Mouse (Mus musculus) midbrain, embryonic 16.5 days (tissue): ENCODE measurements around the gene Ercc1. TPM values are rescaled to one million over a fixed set of nuclear protein-coding genes. Genes with fewer than 3 reads are reported as not detected.
A peak's percentile ranks its signal among the peaks of the same experiment; 100 is the strongest.

Experiments
- ATAC-seq: fragments of 200-750 bp; cut with Nextera tagmentation; 2 replicates; pipeline ENCODE4 v1.8.0; 2017; ENCODE audit warnings: moderate TSS enrichment
- H3K27ac ChIP-seq: fragments of 300-500 bp; sonication (generic); 2 replicates; pipeline ENCODE4 v1.5.1; 2014; ENCODE audit warnings: mild to moderate bottlenecking, low read length, mixed read lengths
- H3K27me3 ChIP-seq: fragments of 300-500 bp; sonication (generic); 2 replicates; pipeline ENCODE4 v1.6.1; 2014; ENCODE audit warnings: low read depth, low read length, mixed read lengths; ENCODE audit not compliant: control insufficient read depth, insufficient read depth
- H3K36me3 ChIP-seq: fragments of 300-500 bp; sonication (generic); 2 replicates; pipeline ENCODE4 v1.6.1; 2014; ENCODE audit warnings: mild to moderate bottlenecking, low read length, moderate library complexity, mixed read lengths; ENCODE audit not compliant: control insufficient read depth, insufficient read depth
- H3K4me1 ChIP-seq: fragments of 300-500 bp; sonication (generic); 2 replicates; pipeline ENCODE4 v1.6.1; 2014; ENCODE audit warnings: mild to moderate bottlenecking, low read length, mixed read lengths; ENCODE audit not compliant: control insufficient read depth, insufficient read depth
- H3K4me2 ChIP-seq: fragments of 300-500 bp; sonication (generic); 2 replicates; pipeline ENCODE4 v1.6.1; 2014; ENCODE audit warnings: mild to moderate bottlenecking, low read length, mixed read lengths
- H3K4me3 ChIP-seq: fragments of 300-500 bp; sonication (generic); 2 replicates; pipeline ENCODE4 v1.5.1; 2014; ENCODE audit warnings: low read depth, mild to moderate bottlenecking, low read length, moderate library complexity, mixed read lengths
- H3K9ac ChIP-seq: fragments of 300-500 bp; sonication (generic); 2 replicates; pipeline ENCODE4 v1.6.1; 2014; ENCODE audit warnings: low read depth, low read length, mixed read lengths
- H3K9me3 ChIP-seq: fragments of 300-500 bp; sonication (generic); replicated peaks from 2 replicates; pipeline ENCODE4 v1.6.1; 2014; ENCODE audit warnings: mild to moderate bottlenecking, low read length, mixed read lengths; ENCODE audit not compliant: control insufficient read depth, poor library complexity, severe bottlenecking
- WGBS: fragments of 180-500 bp; shearing (Covaris S2); extraction: QIAGEN DNeasy Blood & Tissue Kit; methylation state at CpG from one replicate; pipeline ENCODE4 v1.1.7; 2014; 5-methylcytosine and 5-hydroxymethylcytosine counted together
- polyA plus RNA-seq: library from polyadenylated mRNA; unstranded; fragments of >200 nt; fragmentation: Nextera tagmentation; extraction: Ambion mirVana; gene quantifications from 2 replicates; pipeline ENCODE4 v1.2.1, GENCODE M21; 2015

Gene Ercc1
- polyA plus RNA-seq, 1 experiment from 2014 or later = 82.4 TPM

DNA sequence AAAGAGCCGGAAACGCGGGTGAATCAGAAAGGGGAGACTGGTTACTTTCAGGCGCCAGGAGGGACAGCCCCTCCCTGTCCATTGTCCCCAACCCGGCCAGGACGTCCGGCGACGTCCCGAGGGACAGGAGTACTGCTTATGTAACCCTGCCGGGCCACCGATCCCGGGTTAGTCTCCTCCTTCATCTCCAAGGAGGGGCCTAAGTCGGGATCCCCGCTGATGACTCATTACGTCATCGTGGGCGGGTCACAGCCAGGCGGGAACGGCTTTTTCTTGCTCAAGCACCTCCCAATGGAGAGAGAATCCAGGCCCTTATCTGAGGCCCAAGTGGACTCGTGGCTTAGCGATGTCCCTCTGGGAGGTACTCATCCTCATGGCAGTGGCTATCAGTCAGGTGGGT, 17.4 kb upstream of the Ercc1 start:
- Histone ChIP-seq H3K4me2 (peak overlapping the region; percentile 80), H3K27me3 (no peaks in the 10 kb centered on the region), H3K4me3 (peak overlapping the region; percentile 45), H3K9me3 (no peaks in the 10 kb centered on the region), H3K9ac (peak overlapping the region; percentile 56), H3K36me3 (no peaks in the 10 kb centered on the region), H3K27ac (peak overlapping the region; percentile 14; the same call in 1 of the 2 replicates), H3K4me1 (peaks cover 19% of the 10 kb centered on the region)
- WGBS = under 1% methylated on average over 22 of the region's 22 CpGs
- ATAC-seq = 0 out of 2 replicates have a peak, but pooled peaks have one; percentile 18

DNA sequence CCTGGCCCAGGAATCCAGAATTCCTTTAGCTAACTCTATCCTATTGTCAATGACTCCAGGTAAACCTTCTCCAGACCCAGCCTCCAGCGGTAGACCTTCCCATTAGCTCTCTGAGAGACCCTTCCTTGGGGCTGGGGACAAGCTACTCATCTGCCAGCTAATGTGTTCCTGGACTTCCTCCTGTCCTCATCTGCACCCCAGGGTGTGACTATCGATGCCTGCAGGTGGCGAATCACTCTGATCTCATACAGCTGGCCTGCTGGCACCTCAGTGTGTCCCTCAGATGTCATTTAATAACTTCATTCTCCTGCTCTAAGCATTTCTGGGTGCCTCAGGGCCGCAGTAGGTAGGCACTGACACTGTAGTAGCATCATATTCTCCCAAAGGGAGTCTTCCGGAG, 16.8 kb upstream of the Ercc1 start:
- WGBS = 78% methylated on average over 5 of the region's 5 CpGs
- no peak overlapping the region for H3K4me3 ChIP-seq
- no peak overlapping the region for H3K9ac ChIP-seq
- H3K4me2 ChIP-seq = no peak overlapping the region; the same call in 1 of the 2 replicates
- peaks cover 23% of the 10 kb centered on the region for H3K4me1 ChIP-seq
- H3K27ac ChIP-seq = no peak overlapping the region
- no peaks in the 10 kb centered on the region for H3K36me3 ChIP-seq
- no peak for ATAC-seq
- no peaks in the 10 kb centered on the region for H3K27me3 ChIP-seq
- H3K9me3 ChIP-seq = no peaks in the 10 kb centered on the region

- no peak overlapping the region for H3K27ac ChIP-seq
- H3K27me3 ChIP-seq = no peaks in the 10 kb centered on the region
- H3K4me3 ChIP-seq = no peak overlapping the region
- no peaks in the 10 kb centered on the region for H3K36me3 ChIP-seq
- H3K4me1 ChIP-seq = peaks cover 25% of the 10 kb centered on the region
- no peak for ATAC-seq
- H3K9me3 ChIP-seq = no peaks in the 10 kb centered on the region
- H3K9ac ChIP-seq = no peak overlapping the region
- H3K4me2 ChIP-seq = no peak overlapping the region
These were observed 16.2 kb upstream of the Ercc1 start for GRCm38 (mm10) chr7:19328425-19328824.

- ATAC-seq = 0 out of 2 replicates have a peak, but pooled peaks have one; percentile 6
- Histone ChIP-seq H3K27ac (no peak overlapping the region), H3K4me2 (no peak overlapping the region), H3K9ac (no peak overlapping the region), H3K27me3 (no peaks in the 10 kb centered on the region), H3K36me3 (no peaks in the 10 kb centered on the region), H3K4me1 (peaks cover 21% of the 10 kb centered on the region), H3K9me3 (no peaks in the 10 kb centered on the region), H3K4me3 (no peak overlapping the region)
- 73% methylated on average over 2 of the region's 2 CpGs for WGBS
These were observed 12.7 kb upstream of the Ercc1 start for GRCm38 (mm10) chr7:19331910-19332309.

GRCm38 (mm10) chr7:19332709-19333352, 11.7 kb upstream of the Ercc1 start:
- peak overlapping the region; percentile 75 for H3K4me3 ChIP-seq
- under 1% methylated on average over 52 of the region's 52 CpGs for WGBS
- H3K4me2 ChIP-seq = peak overlapping the region; percentile 92
- peaks cover 14% of the 10 kb centered on the region for H3K4me1 ChIP-seq
- peak overlapping the region; percentile 97 for H3K9ac ChIP-seq
- H3K36me3 ChIP-seq = no peaks in the 10 kb centered on the region
- H3K27ac ChIP-seq = peak overlapping the region; percentile 83
- no peaks in the 10 kb centered on the region for H3K9me3 ChIP-seq
- H3K27me3 ChIP-seq = no peaks in the 10 kb centered on the region
- peak; percentile 61 for ATAC-seq

DNA sequence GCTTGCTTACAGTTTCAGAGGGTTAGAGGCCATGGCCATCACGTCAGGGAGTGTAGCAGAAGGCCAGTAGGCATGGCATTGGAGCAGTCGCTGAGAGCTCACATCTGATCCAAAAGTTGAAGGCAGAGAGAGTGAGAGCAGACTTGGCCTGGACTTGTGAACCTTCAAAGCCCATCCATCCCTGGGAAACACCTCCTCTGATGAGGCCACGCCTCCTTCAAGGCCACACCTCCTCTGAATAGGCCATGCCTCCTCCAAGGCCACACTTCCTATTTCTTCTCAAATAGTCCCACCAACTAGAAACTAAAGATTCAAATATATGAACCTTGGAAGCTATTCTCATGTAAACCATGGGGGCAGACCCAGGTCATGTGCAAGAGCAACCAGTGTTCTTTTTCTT, 9.0 kb upstream of the Ercc1 start:
- Histone ChIP-seq H3K27ac (no peak overlapping the region), H3K4me2 (no peak overlapping the region), H3K9ac (no peak overlapping the region), H3K27me3 (no peaks in the 10 kb centered on the region), H3K4me1 (peaks cover 14% of the 10 kb centered on the region), H3K4me3 (no peak overlapping the region), H3K9me3 (no peaks in the 10 kb centered on the region), H3K36me3 (no peaks in the 10 kb centered on the region)
- 45% methylated on average over 3 of the region's 3 CpGs for WGBS
- no peak for ATAC-seq

DNA sequence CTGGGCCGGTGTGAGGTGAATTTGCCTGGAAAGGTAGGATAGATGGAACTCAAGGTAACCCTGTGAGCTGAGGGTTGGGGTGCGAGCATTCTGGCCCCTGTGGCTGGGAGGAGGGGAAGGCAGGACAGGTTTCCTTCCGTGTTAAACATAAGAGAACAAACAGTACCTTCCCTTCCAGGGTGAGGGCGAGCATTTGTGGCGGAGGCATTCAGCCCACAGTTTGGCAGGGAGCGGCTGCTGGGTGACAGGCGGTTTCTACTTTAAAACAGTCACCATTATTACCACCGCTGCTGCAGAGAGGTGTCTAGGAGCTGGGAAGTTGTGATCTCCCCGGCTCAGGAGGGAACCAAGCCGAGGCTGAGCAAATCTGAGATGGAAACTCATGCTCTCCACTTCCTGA, 7.5 kb upstream of the Ercc1 start:
- H3K36me3 ChIP-seq = no peaks in the 10 kb centered on the region
- H3K4me1 ChIP-seq = peaks cover 19% of the 10 kb centered on the region
- no peak for ATAC-seq
- H3K4me2 ChIP-seq = no peak overlapping the region
- H3K4me3 ChIP-seq = no peak overlapping the region
- H3K27ac ChIP-seq = no peak overlapping the region
- peaks cover 9% of the 10 kb centered on the region for H3K27me3 ChIP-seq
- H3K9me3 ChIP-seq = no peaks in the 10 kb centered on the region
- WGBS = 69% methylated on average over 10 of the region's 10 CpGs
- no peak overlapping the region for H3K9ac ChIP-seq

DNA sequence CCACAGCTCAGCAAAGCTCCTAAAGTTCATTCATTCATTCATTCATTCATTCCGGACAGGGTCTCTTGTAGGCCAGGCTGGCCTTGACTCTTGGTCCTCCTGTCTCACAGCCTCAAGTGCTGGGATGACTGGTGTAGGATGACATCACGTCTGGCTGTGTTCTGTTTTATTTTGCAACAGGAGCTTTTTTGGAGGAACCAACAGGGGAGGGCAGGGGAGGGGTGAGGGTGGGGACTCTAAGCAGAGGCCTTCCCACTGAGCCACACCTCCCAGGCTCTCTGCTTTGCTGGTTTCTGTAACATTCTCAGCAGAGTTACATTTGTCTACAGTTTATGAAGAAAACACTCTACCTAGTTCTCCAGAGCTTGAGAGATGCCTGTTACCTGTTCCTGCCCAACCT, 6.5 kb upstream of the Ercc1 start:
- Histone ChIP-seq H3K27ac (no peak overlapping the region), H3K4me3 (no peak overlapping the region), H3K27me3 (peaks cover 9% of the 10 kb centered on the region), H3K4me1 (peaks cover 17% of the 10 kb centered on the region), H3K9ac (no peak overlapping the region), H3K9me3 (no peaks in the 10 kb centered on the region), H3K36me3 (no peaks in the 10 kb centered on the region), H3K4me2 (no peak overlapping the region)
- ATAC-seq = no peak
- WGBS = 66% methylated on average over 2 of the region's 2 CpGs

DNA sequence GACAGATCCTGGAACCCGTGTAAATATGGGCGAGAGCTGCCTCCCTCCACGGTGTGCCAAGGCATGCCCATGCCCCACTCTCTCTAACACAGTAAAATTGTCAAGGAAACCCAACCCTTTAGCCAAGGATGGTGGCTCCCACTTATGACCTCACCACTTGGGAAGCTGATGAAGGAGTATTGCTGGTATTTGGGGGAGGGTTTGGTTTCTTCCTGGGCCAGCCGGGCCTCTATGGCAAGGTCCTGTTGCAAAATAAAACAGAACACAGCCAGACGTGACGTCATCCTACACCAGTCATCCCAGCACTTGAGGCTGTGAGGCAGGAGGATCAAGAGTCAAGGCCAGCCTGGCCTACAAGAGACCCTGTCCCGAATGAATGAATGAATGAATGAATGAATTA, 6.0 kb upstream of the Ercc1 start:
- no peak overlapping the region for H3K9ac ChIP-seq
- no peak overlapping the region for H3K4me3 ChIP-seq
- H3K27ac ChIP-seq = no peak overlapping the region
- no peak overlapping the region for H3K4me2 ChIP-seq
- 84% methylated on average over 7 of the region's 7 CpGs for WGBS
- peaks cover 9% of the 10 kb centered on the region for H3K27me3 ChIP-seq
- H3K36me3 ChIP-seq = no peaks in the 10 kb centered on the region
- H3K4me1 ChIP-seq = peaks cover 13% of the 10 kb centered on the region; the same call in 1 of the 2 replicates
- no peaks in the 10 kb centered on the region for H3K9me3 ChIP-seq
- ATAC-seq = no peak
